8 mouse cellular contexts compared by ENCODE assay signal in the genomic region with DNA sequence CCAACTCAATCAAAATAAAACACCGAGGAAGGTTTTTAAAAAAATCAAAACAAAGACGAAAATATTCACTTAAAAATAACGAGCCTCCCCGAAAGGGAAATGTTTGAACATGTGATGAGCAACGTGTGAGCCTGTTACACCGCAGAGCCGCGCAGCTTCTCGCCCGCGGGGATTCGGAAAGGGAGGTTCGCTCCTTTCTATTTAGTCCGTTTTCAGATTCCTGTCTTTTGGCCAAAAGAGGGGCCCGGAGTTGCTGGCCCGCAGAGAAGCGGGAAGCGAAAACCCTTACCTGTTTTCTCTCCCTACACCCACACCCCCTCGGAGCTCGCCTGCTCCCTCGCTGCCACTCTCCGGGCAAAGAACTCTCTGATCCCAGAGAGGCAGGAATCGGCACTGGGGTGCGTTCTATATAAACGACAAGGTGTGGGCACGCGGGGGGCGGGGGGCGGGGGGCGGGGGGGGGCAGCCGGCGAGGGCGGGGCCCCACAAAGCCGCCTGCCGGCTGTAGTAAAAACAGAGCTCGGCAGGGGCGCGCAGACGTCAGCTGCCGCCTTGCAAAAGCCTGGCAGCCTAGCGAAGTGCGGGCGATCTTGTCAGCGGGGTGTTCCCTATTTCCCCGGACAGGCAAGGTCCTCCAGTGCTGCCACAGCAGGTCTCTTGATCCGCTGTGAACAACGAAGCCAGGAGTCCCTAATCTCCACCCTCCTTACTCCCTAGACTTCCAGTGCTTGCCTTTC. TPM values are rescaled to one million over a fixed set of nuclear protein-coding genes. Genes with fewer than 3 reads are reported as not detected.
DNase-seq lines count a peak whose midpoint lies in the region; ATAC-seq and TF ChIP-seq lines count a peak whose summit lies in the region.

A gene (minus strand): TSS at position 377 of the 737 bp plus-strand sequence.

- no peaks in the 10 kb centered on the region for H3K36me3 ChIP-seq in forebrain, embryonic 10.5 days (replicated peaks)
- no peaks in the 10 kb centered on the region for H3K36me3 ChIP-seq in heart, embryonic 15.5 days
- H3K36me3 ChIP-seq in liver, postnatal 0 days (replicated peaks; ENCODE audit: insufficient read depth, low read length): no peaks in the 10 kb centered on the region

- peak within 1 kb of the TSS; percentile 74 for H3K9ac ChIP-seq in heart, embryonic 15.5 days
- no peak within 1 kb of the TSS; the same call in 1 of the 2 replicates for H3K9ac ChIP-seq in liver, postnatal 0 days (replicated peaks)

- peaks cover 62% of the 10 kb centered on the region for H3K27me3 ChIP-seq in forebrain, embryonic 10.5 days (ENCODE audit: poor library complexity, severe bottlenecking)
- no peaks in the 10 kb centered on the region; the same call in 1 of the 2 replicates for H3K27me3 ChIP-seq in heart, embryonic 15.5 days
- peaks cover 25% of the 10 kb centered on the region for H3K27me3 ChIP-seq in liver, postnatal 0 days (ENCODE audit: insufficient read depth, low read length)

- H3K4me2 ChIP-seq in heart, embryonic 15.5 days: peak within 1 kb of the TSS; percentile 72
- H3K4me2 ChIP-seq in liver, postnatal 0 days (ENCODE audit: low read depth, low read length): peak within 1 kb of the TSS; percentile 69

- no peak within 1 kb of the TSS for H3K27ac ChIP-seq in bone marrow macrophage, adult 2 months (ENCODE audit: insufficient read depth, low read depth, low read length)
- peak within 1 kb of the TSS; percentile 87 for H3K27ac ChIP-seq in forebrain, embryonic 10.5 days
- H3K27ac ChIP-seq in heart, embryonic 15.5 days: peak within 1 kb of the TSS; percentile 78
- no peak within 1 kb of the TSS for H3K27ac ChIP-seq in liver, postnatal 0 days (ENCODE audit: low read depth)

- H3K9me3 ChIP-seq in forebrain, embryonic 10.5 days: no peaks in the 10 kb centered on the region
- no peaks in the 10 kb centered on the region for H3K9me3 ChIP-seq in heart, embryonic 15.5 days (replicated peaks)
- H3K9me3 ChIP-seq in liver, postnatal 0 days (ENCODE audit: low read length): no peaks in the 10 kb centered on the region

- no peaks in the 10 kb centered on the region for H3K4me1 ChIP-seq in bone marrow macrophage, adult 2 months (ENCODE audit: control insufficient read depth, insufficient read depth, low read length)
- peaks cover 5% of the 10 kb centered on the region for H3K4me1 ChIP-seq in forebrain, embryonic 10.5 days
- no peaks in the 10 kb centered on the region for H3K4me1 ChIP-seq in heart, embryonic 15.5 days (replicated peaks)
- H3K4me1 ChIP-seq in liver, postnatal 0 days (ENCODE audit: insufficient read depth): no peaks in the 10 kb centered on the region

- TF ChIP-seq POLR2A in bone marrow macrophage, adult 2 months (IDR thresholded peaks at IDR 0.05; ENCODE audit: borderline replicate concordance, low read depth, low read length): no peak

- H3K4me3 ChIP-seq in bone marrow macrophage, adult 2 months (ENCODE audit: insufficient read depth, low read length): peak within 1 kb of the TSS; percentile 57
- H3K4me3 ChIP-seq in forebrain, embryonic 10.5 days: peak within 1 kb of the TSS; percentile 59
- peak within 1 kb of the TSS; percentile 62 for H3K4me3 ChIP-seq in heart, embryonic 15.5 days
- H3K4me3 ChIP-seq in liver, postnatal 0 days (ENCODE audit: low read depth, low read length): peak within 1 kb of the TSS; percentile 44

- no peak for TF ChIP-seq EP300 in liver, postnatal 0 days (IDR thresholded peaks at IDR 0.05; ENCODE audit: low read depth)

- peak; percentile 65 for DNase-seq in CD4-positive helper T cell, adult 2 months (ENCODE audit: low read depth, low spot score)
- DNase-seq in forebrain, embryonic 10.5 days (ENCODE audit: extremely low spot score, low spot score): peak; percentile 38
- DNase-seq in kidney, postnatal 4 days: peak; percentile 6 to 36
- peak; percentile 18 for DNase-seq in liver, postnatal 0 days
- DNase-seq in retina, embryonic 14.5 days (ENCODE audit: low spot score): peak; percentile 49

- WGBS in forebrain, embryonic 10.5 days: 19% methylated on average over 27 of the region's 47 CpGs
- 15% methylated on average over 28 of the region's 47 CpGs for WGBS in heart, embryonic 15.5 days
- 22% methylated on average over 35 of the region's 47 CpGs for WGBS in liver, postnatal 0 days (ENCODE audit: insufficient replicate concordance)

- no peak for ATAC-seq in heart, embryonic 15.5 days (replicated peaks; ENCODE audit: insufficient number of reproducible peaks, insufficient read depth, low FRiP score, low read depth)
- no peak; the same call in 1 of the 2 replicates for ATAC-seq in liver, postnatal 0 days
- no peak for ATAC-seq in erythroblast, adult 5-6 weeks (replicated peaks; ENCODE audit: low FRiP score, poor library complexity, severe bottlenecking)

- no peak for TF ChIP-seq CTCF in bone marrow macrophage, adult 2 months (IDR thresholded peaks at IDR 0.05; ENCODE audit: low read depth, low read length)
- no peak for TF ChIP-seq CTCF in liver, postnatal 0 days (IDR thresholded peaks at IDR 0.05; ENCODE audit: low read depth)

RNA-seq across cellular contexts. Expression of the gene that starts here (rescaled TPM):
- polyA plus RNA-seq in bone marrow macrophage, adult 2 months (2012; ENCODE audit: insufficient read depth, insufficient read length, missing spikeins): 0.97 and 2.2 TPM in 2 replicates
- polyA plus RNA-seq in forebrain, embryonic 10.5 days (2016; fragmentation: Nextera tagmentation; extraction: Ambion mirVana): 20.3 and 20.6 TPM in 2 replicates
- polyA plus RNA-seq in heart, embryonic 15.5 days (2015; fragmentation: Nextera tagmentation; extraction: Ambion mirVana): 69.0 and 82.6 TPM in 2 replicates
- polyA plus RNA-seq in liver, postnatal 0 days (2015; fragmentation: Nextera tagmentation; extraction: Ambion mirVana): 0.50 and 0.62 TPM in 2 replicates
- total RNA-seq in erythroblast, adult 5-6 weeks (2015; ENCODE audit: low replicate concordance): not detected in 2 replicates
- total RNA-seq in erythroblast, adult 5-6 weeks (2017; ENCODE audit: low replicate concordance): not detected in 2 replicates

Comparison
In these comparisons a context has a peak if more than half of its experiments do, and no peak if none do; other contexts are left out.
1. Peak in DNase-seq, H3K4me3 ChIP-seq and H3K4me2 ChIP-seq in liver, postnatal 0 days; RNA of the gene not detected or under 1 TPM.
2. H3K27ac ChIP-seq: peak in forebrain, embryonic 10.5 days (single experiment) and heart, embryonic 15.5 days (single experiment); none in bone marrow macrophage, adult 2 months (single experiment) and liver, postnatal 0 days (single experiment).
3. Peak in every context shown above with its lines, with median percentiles within 50 percentile points of each other: DNase-seq and H3K4me3 ChIP-seq.